Mouse (Mus musculus): ENCODE measurements around the gene Aplf. TPM values are rescaled to one million over a fixed set of nuclear protein-coding genes. Genes with fewer than 3 reads are reported as not detected.

The Aplf gene
- polyA plus RNA-seq, 1 experiment from 2014 or later, result 15.4 TPM

DNA sequence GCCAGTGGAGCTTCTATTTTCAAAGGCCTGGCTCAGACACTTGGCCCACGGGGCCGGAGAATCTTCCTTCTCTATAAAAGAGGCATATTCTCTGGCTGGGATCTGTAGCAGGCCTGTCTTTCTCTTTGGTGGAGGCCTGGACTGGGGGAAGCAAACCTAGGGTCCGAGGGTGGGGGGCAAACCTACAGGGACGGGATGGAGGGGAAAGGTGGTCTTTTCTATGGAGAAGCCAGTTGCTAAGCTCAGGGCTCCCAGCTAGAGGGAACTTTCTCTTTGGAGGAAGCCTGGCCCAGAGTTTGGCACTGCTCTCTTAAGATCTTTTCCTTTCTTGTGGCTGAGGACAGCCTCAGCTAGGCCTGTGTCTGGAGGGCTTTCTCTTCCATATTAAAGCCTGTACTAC lies 668 bp upstream of the Aplf start:
- Histone ChIP-seq H3K9ac (peak overlapping the region; percentile 33), H3K9me3 (ENCODE audit: low read depth, low read length) (no peaks in the 10 kb centered on the region), H3K4me3 (ENCODE audit: low read depth, low read length) (peak overlapping the region; percentile 79), H3K27me3 (ENCODE audit: insufficient read depth, low read length) (no peaks in the 10 kb centered on the region), H3K4me1 (ENCODE audit: insufficient read depth) (peaks cover 9% of the 10 kb centered on the region; the same call in 1 of the 2 replicates), H3K27ac (ENCODE audit: low read depth) (0 out of 2 replicates have a peak overlapping the region, but pooled peaks have one; percentile 28), H3K4me2 (peak overlapping the region; percentile 48), H3K36me3 (ENCODE audit: insufficient read depth) (0 out of 2 replicates have a peak, but pooled peaks cover under 1% of the 10 kb centered on the region)
- TF ChIP-seq CTCF (IDR thresholded peaks at IDR 0.05; ENCODE audit: low read depth), result no peak
- peak; percentile 9; the same call in 1 of the 2 replicates for ATAC-seq (ENCODE audit: insufficient read depth)
- 47% methylated on average over 4 of the region's 4 CpGs for WGBS
- DNase-seq, result no peak

DNA sequence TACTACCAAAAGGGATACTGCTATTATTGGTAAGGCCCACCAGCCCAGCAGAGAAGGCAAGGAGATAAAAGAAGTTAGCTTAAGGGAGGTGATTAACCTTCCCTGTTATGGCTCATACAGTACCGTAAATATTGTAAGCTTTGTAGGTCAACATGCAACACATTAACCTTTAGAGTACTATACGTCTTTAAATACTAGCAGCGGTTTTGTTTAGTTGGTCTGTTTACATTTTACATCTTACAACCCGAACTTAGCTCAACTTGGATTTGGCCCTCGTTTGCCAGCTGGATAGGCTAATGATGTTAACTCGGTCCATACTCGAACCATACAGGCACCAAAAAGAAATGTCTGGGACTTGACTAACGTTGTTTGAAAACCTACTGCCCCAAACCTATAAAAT lies 640 bp downstream of the Aplf start:
- H3K4me3 ChIP-seq (ENCODE audit: low read depth, low read length), result peak overlapping the region; percentile 79
- no peaks in the 10 kb centered on the region for H3K9me3 ChIP-seq (ENCODE audit: low read depth, low read length)
- peak overlapping the region; percentile 71 for H3K9ac ChIP-seq
- H3K27ac ChIP-seq (ENCODE audit: low read depth), result peak overlapping the region; percentile 77; the same call in 1 of the 2 replicates
- no peaks in the 10 kb centered on the region for H3K27me3 ChIP-seq (ENCODE audit: insufficient read depth, low read length)
- H3K4me1 ChIP-seq (ENCODE audit: insufficient read depth), result peaks cover 9% of the 10 kb centered on the region; the same call in 1 of the 2 replicates
- no peak for TF ChIP-seq CTCF (IDR thresholded peaks at IDR 0.05; ENCODE audit: low read depth)
- DNase-seq (peak; percentile 0), ATAC-seq (ENCODE audit: insufficient read depth) (no peak)
- H3K4me2 ChIP-seq, result peak overlapping the region; percentile 88
- 0 out of 2 replicates have a peak, but pooled peaks cover 5% of the 10 kb centered on the region for H3K36me3 ChIP-seq (ENCODE audit: insufficient read depth)
- WGBS, result 3% methylated on average over 8 of the region's 8 CpGs

DNA sequence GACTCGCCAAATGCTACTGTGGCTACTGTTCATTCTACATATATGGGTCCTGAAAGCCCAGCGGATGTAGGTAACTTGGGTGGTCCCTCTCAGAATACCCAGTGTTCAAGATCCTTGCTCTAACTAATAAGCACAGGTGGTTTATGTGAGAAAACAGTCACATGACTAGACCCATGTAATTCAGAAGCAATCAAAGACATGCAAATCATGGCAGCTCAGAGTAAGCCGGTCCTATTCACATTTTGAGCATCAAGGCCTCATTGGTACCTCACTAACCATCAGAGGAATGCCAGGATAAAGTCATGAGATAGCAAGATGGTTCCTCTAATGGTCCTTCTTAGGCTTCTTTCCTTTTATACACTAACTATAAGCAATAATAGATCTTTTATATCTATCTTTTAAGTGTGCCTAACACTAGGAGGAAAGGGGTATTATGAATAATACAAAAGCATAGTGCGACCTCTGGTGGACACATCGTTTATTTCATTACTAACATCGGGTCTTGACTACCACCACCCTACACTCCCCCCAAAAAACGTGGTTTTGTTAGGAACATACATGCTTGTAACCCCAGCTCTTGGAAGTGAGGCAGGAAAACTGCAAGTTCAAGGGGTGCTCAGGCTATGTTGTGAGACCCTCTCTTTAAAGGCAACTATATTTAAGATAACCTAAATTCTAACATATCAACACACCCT lies 2.0 kb downstream of the Aplf start:
- H3K4me2 ChIP-seq, result peak overlapping the region; percentile 88
- DNase-seq, result peak; percentile 94

DNA sequence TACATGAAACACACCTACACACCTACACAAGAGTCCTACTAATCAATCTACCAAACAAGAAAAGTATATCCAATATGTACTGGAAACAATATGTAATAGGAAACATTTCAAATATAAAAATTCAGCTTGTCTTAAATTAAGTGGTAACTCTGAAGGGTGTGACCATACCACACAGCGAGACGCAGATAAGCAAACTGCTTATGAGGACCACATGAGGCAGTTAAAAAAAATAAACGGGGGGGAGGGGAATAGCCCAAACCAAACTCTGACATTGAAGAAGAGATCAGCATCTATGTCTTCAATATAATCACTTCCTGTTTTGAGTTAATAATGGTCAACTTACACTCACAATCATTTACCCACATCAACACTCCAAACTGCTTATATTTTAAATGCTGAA lies 3.3 kb downstream of the Aplf start:
- Histone ChIP-seq H3K9me3 (ENCODE audit: low read depth, low read length) (peaks cover 3% of the 10 kb centered on the region; the same call in 1 of the 2 replicates), H3K4me3 (ENCODE audit: low read depth, low read length) (no peak overlapping the region), H3K9ac (no peak overlapping the region), H3K4me2 (no peak overlapping the region), H3K27ac (ENCODE audit: low read depth) (no peak overlapping the region), H3K27me3 (ENCODE audit: insufficient read depth, low read length) (no peaks in the 10 kb centered on the region), H3K36me3 (ENCODE audit: insufficient read depth) (0 out of 2 replicates have a peak, but pooled peaks cover 5% of the 10 kb centered on the region), H3K4me1 (ENCODE audit: insufficient read depth) (peaks cover 9% of the 10 kb centered on the region; the same call in 1 of the 2 replicates)
- 78% methylated on average over 3 of the region's 3 CpGs for whole genome bisulfite sequencing
- DNase-seq, result no peak
- no peak for TF ChIP-seq CTCF (IDR thresholded peaks at IDR 0.05; ENCODE audit: low read depth)
- no peak for ATAC-seq (ENCODE audit: insufficient read depth)

More for the DNA sequence above, 2.0 kb downstream of the Aplf start:
- Histone ChIP-seq H3K4me3 (ENCODE audit: low read depth, low read length) (no peak overlapping the region), H3K4me1 (ENCODE audit: insufficient read depth) (peaks cover 9% of the 10 kb centered on the region; the same call in 1 of the 2 replicates), H3K27me3 (ENCODE audit: insufficient read depth, low read length) (no peaks in the 10 kb centered on the region), H3K36me3 (ENCODE audit: insufficient read depth) (0 out of 2 replicates have a peak, but pooled peaks cover 5% of the 10 kb centered on the region), H3K9me3 (ENCODE audit: low read depth, low read length) (peaks cover 3% of the 10 kb centered on the region; the same call in 1 of the 2 replicates), H3K9ac (no peak overlapping the region), H3K27ac (ENCODE audit: low read depth) (no peak overlapping the region)
- peak; percentile 74 for TF ChIP-seq CTCF (IDR thresholded peaks at IDR 0.05; ENCODE audit: low read depth)
- 38% methylated on average over 7 of the region's 7 CpGs for WGBS
- ATAC-seq (ENCODE audit: insufficient read depth), result no peak

DNA sequence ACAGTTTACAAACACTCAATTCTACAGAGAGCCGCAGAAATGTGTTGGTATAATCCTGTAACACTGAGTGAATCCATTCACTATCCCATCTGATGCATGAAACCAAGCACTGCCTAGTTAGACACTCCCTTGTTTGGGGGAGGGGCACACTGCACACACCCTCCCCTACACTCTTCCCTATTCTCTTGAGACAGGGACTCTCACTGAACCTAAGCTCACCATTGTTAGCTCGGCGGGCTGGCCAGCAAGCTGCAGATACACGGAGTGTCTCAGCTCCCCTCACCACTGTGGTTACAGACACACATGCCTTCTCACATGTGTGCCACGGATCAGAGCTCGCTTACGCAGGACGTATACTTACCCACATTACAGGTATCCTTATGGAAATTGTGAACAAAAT lies 4.2 kb downstream of the Aplf start:
- H3K27me3 ChIP-seq (ENCODE audit: insufficient read depth, low read length), result no peaks in the 10 kb centered on the region
- 77% methylated on average over 8 of the region's 8 CpGs for WGBS
- no peak overlapping the region for H3K27ac ChIP-seq (ENCODE audit: low read depth)
- H3K9ac ChIP-seq, result no peak overlapping the region
- peaks cover 7% of the 10 kb centered on the region; the same call in 1 of the 2 replicates for H3K4me1 ChIP-seq (ENCODE audit: insufficient read depth)
- 0 out of 2 replicates have a peak, but pooled peaks cover 8% of the 10 kb centered on the region for H3K36me3 ChIP-seq (ENCODE audit: insufficient read depth)
- H3K9me3 ChIP-seq (ENCODE audit: low read depth, low read length), result peaks cover 3% of the 10 kb centered on the region; the same call in 1 of the 2 replicates
- ATAC-seq (ENCODE audit: insufficient read depth), result no peak
- DNase-seq, result no peak
- H3K4me3 ChIP-seq (ENCODE audit: low read depth, low read length), result no peak overlapping the region
- H3K4me2 ChIP-seq, result no peak overlapping the region
- no peak for TF ChIP-seq CTCF (IDR thresholded peaks at IDR 0.05; ENCODE audit: low read depth)

DNA sequence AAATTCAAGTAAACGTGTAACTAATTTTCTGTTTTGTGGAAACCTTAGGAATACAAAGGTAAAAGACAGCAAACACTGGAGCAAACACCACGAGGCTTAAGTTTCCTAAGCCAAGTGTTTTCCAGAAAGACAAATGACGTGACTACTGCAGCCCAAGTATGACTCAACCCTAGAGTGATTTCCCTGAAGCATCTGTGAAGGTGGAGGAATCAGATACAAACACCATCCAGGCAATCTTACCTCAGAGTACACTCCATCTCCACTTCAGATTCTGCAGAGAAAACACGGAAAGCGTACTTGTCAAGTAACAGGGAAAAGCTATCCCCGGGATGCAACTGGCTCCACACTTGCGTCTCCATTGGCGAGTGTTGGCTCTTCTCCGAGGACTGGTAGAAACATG lies 8.5 kb downstream of the Aplf start:
- ATAC-seq (ENCODE audit: insufficient read depth) (no peak), DNase-seq (no peak)
- 0 out of 2 replicates have a peak, but pooled peaks cover 8% of the 10 kb centered on the region for H3K36me3 ChIP-seq (ENCODE audit: insufficient read depth)
- TF ChIP-seq CTCF (IDR thresholded peaks at IDR 0.05; ENCODE audit: low read depth), result no peak
- no peaks in the 10 kb centered on the region for H3K4me1 ChIP-seq (ENCODE audit: insufficient read depth)
- no peak overlapping the region for H3K4me2 ChIP-seq
- WGBS, result 86% methylated on average over 9 of the region's 9 CpGs
- H3K9ac ChIP-seq, result no peak overlapping the region
- no peak overlapping the region for H3K27ac ChIP-seq (ENCODE audit: low read depth)
- no peaks in the 10 kb centered on the region for H3K27me3 ChIP-seq (ENCODE audit: insufficient read depth, low read length)
- H3K4me3 ChIP-seq (ENCODE audit: low read depth, low read length), result no peak overlapping the region
- H3K9me3 ChIP-seq (ENCODE audit: low read depth, low read length), result peaks cover 3% of the 10 kb centered on the region; the same call in 1 of the 2 replicates

DNA sequence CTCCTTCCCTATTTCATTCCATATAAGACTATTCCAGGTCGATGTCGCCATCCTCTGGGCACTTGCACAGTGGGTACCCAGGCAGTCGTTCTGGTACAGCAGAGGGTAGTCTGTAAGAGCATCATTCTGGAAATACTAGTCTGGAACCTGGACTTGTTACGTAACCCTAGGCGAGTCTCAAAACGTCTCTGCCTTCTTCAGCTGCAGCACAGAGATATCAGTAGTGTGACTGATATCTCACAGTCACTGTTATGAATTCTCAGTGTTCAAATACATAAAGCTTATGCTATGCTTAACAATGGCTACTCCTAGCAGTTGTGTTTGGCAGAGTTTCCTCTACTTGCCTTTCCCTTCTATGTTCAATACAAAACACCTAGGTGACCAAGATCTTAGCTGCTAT lies 9.8 kb downstream of the Aplf start:
- Histone ChIP-seq H3K4me2 (no peak overlapping the region), H3K4me3 (ENCODE audit: low read depth, low read length) (no peak overlapping the region), H3K27ac (ENCODE audit: low read depth) (no peak overlapping the region), H3K4me1 (ENCODE audit: insufficient read depth) (no peaks in the 10 kb centered on the region), H3K36me3 (ENCODE audit: insufficient read depth) (0 out of 2 replicates have a peak, but pooled peaks cover 3% of the 10 kb centered on the region), H3K9me3 (ENCODE audit: low read depth, low read length) (peaks cover 3% of the 10 kb centered on the region; the same call in 1 of the 2 replicates), H3K27me3 (ENCODE audit: insufficient read depth, low read length) (no peaks in the 10 kb centered on the region), H3K9ac (no peak overlapping the region)
- DNase-seq (peak; percentile 3), ATAC-seq (ENCODE audit: insufficient read depth) (no peak)
- WGBS, result 55% methylated on average over 6 of the region's 6 CpGs
- 0 out of 2 replicates have a peak, but pooled peaks have one; percentile 8 for TF ChIP-seq CTCF (IDR thresholded peaks at IDR 0.05; ENCODE audit: low read depth)

All from lung, embryonic 14.5 days (tissue).